ENCODE assay signal across 8 mouse cellular contexts in genomic region chr10:3740504-3741388, GRCm38 (mm10). TPM values are rescaled to one million over a fixed set of nuclear protein-coding genes. Genes with fewer than 3 reads are reported as not detected.
DNase-seq lines count a peak whose midpoint lies in the region; ATAC-seq and TF ChIP-seq lines count a peak whose summit lies in the region.

No protein-coding gene starts in this region.

- no peaks in the 10 kb centered on the region for H3K27me3 ChIP-seq in forebrain, embryonic 14.5 days (replicated peaks; ENCODE audit: control insufficient read depth, insufficient read depth, low read length)
- no peaks in the 10 kb centered on the region for H3K27me3 ChIP-seq in lung, postnatal 0 days (replicated peaks; ENCODE audit: insufficient read depth, low read length)

- peak overlapping the region; percentile 71; the same call in 1 of the 2 replicates for H3K27ac ChIP-seq in forebrain, embryonic 14.5 days (ENCODE audit: low read depth, low read length)
- peak overlapping the region; percentile 92 for H3K27ac ChIP-seq in lung, postnatal 0 days (ENCODE audit: low read length)

- under 1% methylated on average over 33 of the region's 47 CpGs for WGBS in forebrain, embryonic 14.5 days
- WGBS in lung, postnatal 0 days: 1% methylated on average over 31 of the region's 47 CpGs

- H3K36me3 ChIP-seq in forebrain, embryonic 14.5 days (ENCODE audit: control insufficient read depth, insufficient read depth, low read length): no peaks in the 10 kb centered on the region
- no peaks in the 10 kb centered on the region for H3K36me3 ChIP-seq in lung, postnatal 0 days (ENCODE audit: insufficient read depth, low read length)

- peak overlapping the region; percentile 65 for H3K9ac ChIP-seq in forebrain, embryonic 14.5 days (ENCODE audit: low read length)
- H3K9ac ChIP-seq in lung, postnatal 0 days (replicated peaks; ENCODE audit: low read depth): peak overlapping the region; percentile 60

- no peak for TF ChIP-seq EP300 in lung, postnatal 0 days (IDR thresholded peaks at IDR 0.05)

- ATAC-seq in forebrain, embryonic 14.5 days: peak; percentile 81
- peak; percentile 77 for ATAC-seq in lung, postnatal 0 days

- no peaks in the 10 kb centered on the region for H3K9me3 ChIP-seq in forebrain, embryonic 14.5 days (replicated peaks; ENCODE audit: control insufficient read depth, low read length)
- no peaks in the 10 kb centered on the region for H3K9me3 ChIP-seq in lung, postnatal 0 days (ENCODE audit: low read length)

- peak; percentile 76 for TF ChIP-seq CTCF in lung, postnatal 0 days (IDR thresholded peaks at IDR 0.05)

- H3K4me3 ChIP-seq in forebrain, embryonic 14.5 days (ENCODE audit: low read depth, low read length): peak overlapping the region; percentile 55
- peak overlapping the region; percentile 75 for H3K4me3 ChIP-seq in lung, postnatal 0 days (ENCODE audit: low read depth, low read length)

- H3K4me2 ChIP-seq in forebrain, embryonic 14.5 days (ENCODE audit: low read length): peak overlapping the region; percentile 99
- peak overlapping the region; percentile 97 for H3K4me2 ChIP-seq in lung, postnatal 0 days (replicated peaks; ENCODE audit: low read depth, low read length)

- intact Hi-C loops in heart, postnatal 36 days (cut with DNase I): loop anchor here (1.0 to 10.0 kb wide), 8 partner anchors 22 to 201 kb away; no protein-coding TSS in a partner anchor

- H3K4me1 ChIP-seq in forebrain, embryonic 14.5 days (ENCODE audit: control insufficient read depth, insufficient read depth, low read length): no peaks in the 10 kb centered on the region; the same call in 1 of the 2 replicates
- peaks cover 6% of the 10 kb centered on the region; the same call in 1 of the 2 replicates for H3K4me1 ChIP-seq in lung, postnatal 0 days (ENCODE audit: insufficient read depth, low read depth, low read length)

- DNase-seq in MN1 (ENCODE audit: low spot score): peak; percentile 66
- DNase-seq in brain, embryonic 18.5 days (ENCODE audit: low read depth, low spot score): peak; percentile 49
- peak; percentile 88 for DNase-seq in forebrain, embryonic 14.5 days (ENCODE audit: low spot score)
- DNase-seq in heart, postnatal 36 days: peak; percentile 46 to 66
- peak; percentile 10 to 12 for DNase-seq in layer of hippocampus, adult 8-10 months (ENCODE audit: low spot score in 2 of 2)
- DNase-seq in lung, postnatal 0 days (ENCODE audit: low spot score): peak; percentile 94
- DNase-seq in retina, adult 2 months (ENCODE audit: low read depth, low spot score): peak; percentile 36
- no peak for DNase-seq in natural killer cell, adult 2 months (ENCODE audit: low spot score in 2 of 2)

RNA-seq across cellular contexts. Expression of gene Plekhg1, which starts 0.6 kb away (rescaled TPM):
- polyA plus RNA-seq in forebrain, embryonic 14.5 days (2014; fragmentation: Nextera tagmentation; extraction: Ambion mirVana): 3.1 and 4.4 TPM in 2 replicates
- total RNA-seq in heart, postnatal 36 days (2021): 10 to 100 TPM in 1 of 2 experiments, 1 to 10 TPM in 1; 9.1 to 11.4 TPM
- total RNA-seq in layer of hippocampus, adult 8-10 months (2022): 10 to 100 TPM; 11.8 to 16.1 (median 14.9) TPM
- 6.0 and 7.2 TPM in 2 replicates for polyA plus RNA-seq in lung, postnatal 0 days (2015; fragmentation: Nextera tagmentation; extraction: Ambion mirVana)

Comparison
In these comparisons a context has a peak if more than half of its experiments do, and no peak if none do; other contexts are left out.
1. DNase-seq: peak in MN1 (single experiment), brain, embryonic 18.5 days (single experiment), forebrain, embryonic 14.5 days (single experiment), heart, postnatal 36 days (2 of 2), layer of hippocampus, adult 8-10 months (2 of 2), lung, postnatal 0 days (single experiment) and retina, adult 2 months (single experiment); none in natural killer cell, adult 2 months (0 of 2).